Mouse (Mus musculus): ENCODE measurements around the gene Sdr39u1.

Gene Sdr39u1

GRCm38 (mm10) chr14:55884166-55884565, 15.9 kb downstream of the Sdr39u1 start, which contains the start of gene Cbln3:
Gene Cbln3, minus strand, starts transcription at chr14:55884392.
- no peak for DNase-seq (ENCODE audit: low spot score)

DNA sequence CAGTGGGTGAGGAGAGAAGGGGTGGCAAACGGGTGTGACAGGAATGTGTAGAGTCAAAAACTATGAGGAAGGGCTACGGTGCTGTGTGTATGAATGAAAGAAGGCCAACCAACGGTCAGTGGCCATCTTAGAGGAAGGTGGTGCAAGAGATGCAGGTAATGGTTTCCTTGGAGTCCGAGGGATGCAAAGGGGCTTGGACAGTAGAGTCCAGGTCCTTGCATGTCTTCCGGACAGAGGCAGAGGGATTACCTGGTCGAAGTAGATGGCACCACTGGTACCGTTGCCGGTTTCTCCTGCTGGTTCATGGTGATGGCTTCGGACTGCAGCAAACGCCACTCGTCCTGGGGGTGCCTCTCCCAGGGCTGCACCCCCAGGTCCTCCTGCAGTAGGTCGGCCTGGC, 16.4 kb downstream of the Sdr39u1 start:
- no peak for DNase-seq (ENCODE audit: low spot score)

- DNase-seq (ENCODE audit: low spot score), result no peak
Observed at GRCm38 (mm10) chr14:55883149-55883661, 16.9 kb downstream of the Sdr39u1 start.

- DNase-seq (ENCODE audit: low spot score), result no peak
Observed at GRCm38 (mm10) chr14:55882171-55882641, 17.9 kb downstream of the Sdr39u1 start.

GRCm38 (mm10) chr14:55880982-55881381, 19.1 kb downstream of the Sdr39u1 start:
- no peak for DNase-seq (ENCODE audit: low spot score)

GRCm38 (mm10) chr14:55879623-55880022, 20.5 kb downstream of the Sdr39u1 start:
- DNase-seq (ENCODE audit: low spot score), result peak; percentile 70

DNA sequence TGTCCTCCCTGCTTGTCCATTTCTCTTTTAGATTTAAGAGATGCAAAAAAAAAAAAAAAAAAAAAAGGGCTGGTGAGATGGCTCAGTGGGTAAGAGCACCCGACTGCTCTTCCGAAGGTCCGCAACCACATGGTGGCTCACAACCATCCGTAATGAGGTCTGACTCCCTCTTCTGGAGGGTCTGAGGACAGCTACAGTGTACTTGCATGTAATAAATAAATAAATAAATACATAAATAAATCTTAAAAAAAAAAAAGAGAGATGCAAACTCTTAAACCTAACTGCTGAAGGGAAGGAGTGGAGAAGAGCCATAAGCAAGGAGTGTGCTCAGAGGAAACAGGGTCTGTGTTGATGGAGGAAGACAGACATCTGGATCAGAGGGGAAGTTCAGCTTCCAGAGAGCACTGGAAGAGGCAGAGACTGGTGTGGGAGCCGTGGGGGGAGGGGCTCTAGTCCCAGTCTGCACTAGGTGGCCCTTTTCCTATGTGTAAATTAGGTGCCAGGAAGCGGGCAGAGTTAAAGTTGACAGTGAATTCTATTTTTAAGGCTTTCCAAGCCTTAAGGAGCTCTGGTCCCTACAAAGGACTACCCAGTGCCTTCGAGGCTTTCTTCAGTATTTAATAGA, 21.7 kb downstream of the Sdr39u1 start:
- no peak for DNase-seq (ENCODE audit: low spot score)

GRCm38 (mm10) chr14:55877469-55878315, 22.4 kb downstream of the Sdr39u1 start:
- no peak for DNase-seq (ENCODE audit: low spot score)

- DNase-seq (ENCODE audit: low spot score), result peak; percentile 52
Observed at GRCm38 (mm10) chr14:55873714-55874683, 26.1 kb downstream of the Sdr39u1 start.

DNA sequence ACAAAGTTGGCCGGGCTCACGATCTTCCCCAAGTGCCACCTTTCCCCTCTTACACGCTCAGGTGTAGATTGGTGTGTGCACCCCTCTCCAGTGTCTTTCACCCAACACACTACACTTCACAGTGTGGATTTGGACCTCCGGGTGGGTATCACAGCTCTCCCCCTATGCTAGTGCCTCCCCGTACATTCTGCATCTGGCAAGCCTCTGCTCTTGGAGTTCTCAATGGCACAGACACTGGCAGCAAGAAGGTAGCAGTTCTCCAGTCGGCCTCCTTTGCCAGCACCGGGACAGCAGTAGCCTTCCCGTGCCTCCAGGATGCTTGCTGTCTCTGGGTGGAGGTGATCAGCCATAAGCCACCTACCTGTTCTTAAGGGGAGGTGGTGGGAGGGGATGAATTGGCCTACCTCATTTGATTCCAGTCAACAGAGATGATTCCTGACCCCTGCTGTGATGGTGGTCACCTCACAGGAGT, 26.8 kb downstream of the Sdr39u1 start:
- no peak for DNase-seq (ENCODE audit: low spot score)

GRCm38 (mm10) chr14:55872551-55872950, 27.5 kb downstream of the Sdr39u1 start:
- no peak for DNase-seq (ENCODE audit: low spot score)

DNA sequence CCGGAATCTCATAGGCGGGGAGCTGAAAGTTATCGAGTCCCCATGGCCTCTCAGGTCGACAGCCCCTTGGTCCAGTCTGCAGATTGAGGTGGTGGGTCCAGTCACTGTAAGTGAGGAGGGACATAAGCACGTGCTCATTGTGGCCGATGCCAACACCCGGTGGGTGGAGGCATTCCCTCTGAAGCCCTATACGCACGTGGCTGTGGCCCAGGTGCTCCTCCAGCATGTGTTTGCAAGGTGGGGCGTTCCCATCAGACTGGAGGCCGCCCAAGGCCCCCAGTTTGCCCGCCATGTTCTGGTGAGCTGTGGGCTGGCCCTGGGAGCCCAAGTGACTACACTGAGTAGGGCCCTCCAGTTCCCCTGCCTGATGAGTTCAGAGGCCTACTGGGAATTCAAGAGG, 28.1 kb downstream of the Sdr39u1 start:
- no peak for DNase-seq (ENCODE audit: low spot score)

GRCm38 (mm10) chr14:55869538-55869937, 30.6 kb downstream of the Sdr39u1 start:
- no peak for DNase-seq (ENCODE audit: low spot score)

DNA sequence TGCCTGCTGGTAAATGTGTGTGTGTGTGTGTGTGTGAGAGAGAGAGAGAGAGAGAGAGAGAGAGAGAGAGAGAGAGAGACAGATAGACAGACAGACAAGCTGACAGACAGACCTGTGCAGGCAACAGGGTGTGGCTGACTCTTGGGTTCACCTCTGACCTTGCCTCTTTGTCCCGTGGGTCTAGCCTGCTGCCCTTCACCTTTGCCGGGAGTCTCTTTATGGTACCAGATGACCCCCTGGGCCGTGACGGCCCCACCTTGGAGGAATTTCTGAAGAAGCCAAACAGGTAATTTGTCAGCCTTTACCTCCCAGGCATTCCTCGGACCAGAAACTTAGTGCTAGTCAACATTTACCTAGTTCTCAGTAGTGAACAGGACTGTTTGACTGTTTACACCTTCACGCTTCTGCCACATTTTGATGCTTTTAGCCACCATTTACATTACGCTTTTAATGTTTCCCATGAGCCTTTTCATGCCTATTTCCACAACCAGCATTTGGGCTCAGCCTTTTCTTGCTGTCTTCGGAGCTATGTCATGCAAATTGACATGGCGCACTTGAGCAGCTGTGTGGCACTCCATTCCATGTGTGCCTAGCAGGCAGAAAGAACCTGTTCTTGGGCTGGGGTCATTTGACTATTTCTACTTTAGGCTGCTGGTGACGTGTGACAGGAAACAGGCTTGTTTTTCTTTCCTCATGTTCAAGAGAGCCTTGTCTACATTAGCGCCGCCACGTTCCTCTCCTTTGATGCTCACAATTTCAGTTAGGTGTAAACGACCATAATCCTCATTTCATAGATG, 31.7 kb downstream of the Sdr39u1 start:
- no peak for DNase-seq (ENCODE audit: low spot score)

DNA sequence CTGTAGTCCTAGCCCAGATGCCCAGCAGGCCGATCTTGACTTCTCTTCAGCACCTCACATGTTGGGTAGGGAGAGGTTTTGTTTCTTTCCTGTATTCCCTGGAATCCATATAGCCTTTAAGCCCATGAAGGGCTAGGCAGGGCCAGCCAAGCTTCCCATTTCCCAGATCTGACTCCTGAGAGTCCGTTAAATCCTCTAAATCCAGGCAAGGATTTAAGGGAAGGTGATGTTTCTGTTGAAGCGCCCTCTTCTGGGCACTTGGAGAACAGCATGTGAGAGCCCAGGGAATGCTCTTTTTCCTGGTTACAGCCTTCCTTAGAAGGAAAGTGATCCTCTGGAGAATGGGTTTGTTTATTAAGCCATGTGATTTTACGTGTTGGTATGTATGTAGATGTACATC, 33.1 kb downstream of the Sdr39u1 start:
- DNase-seq (ENCODE audit: low spot score), result peak; percentile 39

DNA sequence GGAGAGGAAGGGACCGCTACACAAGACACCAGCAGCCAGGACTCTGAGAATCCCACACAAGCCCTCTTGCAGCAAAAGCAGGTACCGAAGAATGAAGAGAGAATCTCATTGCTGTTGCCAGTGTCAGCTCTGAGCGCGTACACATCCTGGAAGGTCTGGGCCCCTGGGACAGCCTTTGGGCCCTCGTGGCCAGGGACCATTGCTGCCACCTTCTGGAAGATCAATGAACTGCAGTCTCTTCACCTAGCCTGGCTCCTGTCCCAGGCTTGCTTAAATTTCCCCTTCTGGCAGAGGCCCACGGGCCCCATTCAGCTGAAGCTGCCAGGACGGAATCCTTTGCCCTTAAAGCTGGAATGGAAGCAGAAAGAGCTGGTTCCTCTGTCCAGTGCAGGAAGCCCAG, 36.3 kb downstream of the Sdr39u1 start:
- DNase-seq (ENCODE audit: low spot score), result no peak

- DNase-seq (ENCODE audit: low spot score), result no peak
Observed at GRCm38 (mm10) chr14:55862970-55863369, 37.1 kb downstream of the Sdr39u1 start.

GRCm38 (mm10) chr14:55862186-55862585, 37.9 kb downstream of the Sdr39u1 start:
- no peak for DNase-seq (ENCODE audit: low spot score)

DNA sequence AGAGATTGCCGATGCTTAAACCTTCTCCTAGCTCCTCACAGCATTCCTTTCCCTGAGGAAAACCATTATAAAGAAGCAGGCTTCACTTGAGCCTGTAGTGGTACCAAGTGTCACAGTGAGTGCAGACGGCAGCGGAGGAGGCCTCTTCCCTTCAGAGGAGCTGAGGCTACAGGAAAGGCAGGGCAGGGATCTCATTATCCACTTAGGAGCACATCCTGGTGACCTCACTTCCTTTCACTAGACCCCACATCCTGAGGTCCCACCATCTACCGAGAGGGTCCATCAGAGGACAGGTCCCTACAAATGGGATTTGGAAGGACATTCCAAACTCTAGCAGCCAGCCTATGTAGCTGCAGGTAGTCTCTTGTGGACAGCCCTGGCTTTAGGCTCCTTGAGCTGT, 42.5 kb downstream of the Sdr39u1 start:
- no peak for DNase-seq (ENCODE audit: low spot score)

- no peak for DNase-seq (ENCODE audit: low spot score)
Observed at GRCm38 (mm10) chr14:55855101-55855561, 45.0 kb downstream of the Sdr39u1 start.

Measured in layer of hippocampus, adult 9-10 months (tissue).